Mouse (Mus musculus): ENCODE results near the gene Tdpoz4.
"Not testable (repeated sequence)": the region's sequence is repeated elsewhere in the genome, so short reads cannot be mapped to it uniquely, and the experiment has no call there.

Gene Tdpoz4

GRCm38 (mm10) chr3:93796098-93796497 lies at the start of gene Tdpoz4:
Gene Tdpoz4, plus strand, starts transcription at chr3:93796398.
- DNase-seq: not testable (repeated sequence)

DNA sequence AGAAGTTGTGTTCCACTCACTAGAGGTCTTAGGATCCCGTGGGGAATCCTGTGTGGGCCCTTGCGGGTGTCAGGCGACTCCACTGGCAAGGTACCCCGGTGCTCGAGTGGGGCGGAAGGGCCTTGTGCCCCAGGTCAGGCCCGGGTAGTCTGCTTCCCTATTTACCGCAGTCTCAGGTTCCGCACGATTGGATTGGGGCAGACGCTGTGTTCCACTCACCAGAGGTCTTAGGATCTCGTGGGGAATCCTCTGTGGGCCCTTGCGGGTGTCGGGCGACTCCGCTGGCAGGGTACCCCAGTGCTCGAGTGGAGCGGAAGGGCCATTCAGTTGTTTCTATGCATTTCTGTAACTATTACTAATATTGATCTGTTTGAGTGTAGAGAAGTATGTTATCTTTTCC lies 42.2 kb upstream of the Tdpoz4 start:
- DNase-seq: not testable (repeated sequence)

GRCm38 (mm10) chr3:93772700-93773099 lies 23.5 kb upstream of the Tdpoz4 start, which contains the start of gene Gm5773:
Gene Gm5773, plus strand, starts transcription at chr3:93773000.
- DNase-seq: not testable (repeated sequence)

- not testable (repeated sequence) for DNase-seq
Observed at GRCm38 (mm10) chr3:93813341-93813740, 17.1 kb downstream of the Tdpoz4 start.

GRCm38 (mm10) chr3:93825720-93826119 lies 29.5 kb downstream of the Tdpoz4 start, which contains the start of gene Tdpoz3:
Gene Tdpoz3, plus strand, starts transcription at chr3:93826020.
- DNase-seq: not testable (repeated sequence)
